Mouse (Mus musculus) stomach, embryonic 16.5 days (tissue): ENCODE measurements around the gene Cdh20. TPM values are rescaled to one million over a fixed set of nuclear protein-coding genes. Genes with fewer than 3 reads are reported as not detected.

ENCODE experiments used
- ATAC-seq: fragments of 200-750 bp; cut with Nextera tagmentation; 2 replicates; pipeline ENCODE4 v1.8.0; 2017; ENCODE audit warnings: moderate number of reproducible peaks, moderate TSS enrichment; ENCODE audit not compliant: insufficient read depth, low FRiP score
- H3K27ac ChIP-seq: fragments of 300-500 bp; sonication (generic); 2 replicates; pipeline ENCODE4 v1.5.1; 2014; ENCODE audit warnings: low read length
- H3K27me3 ChIP-seq: fragments of 300-500 bp; sonication (generic); 2 replicates; pipeline ENCODE4 v1.6.1; 2014; ENCODE audit warnings: low read length, control low read depth, mixed read lengths; ENCODE audit not compliant: control insufficient read depth, insufficient read depth
- H3K36me3 ChIP-seq: fragments of 300-500 bp; sonication (generic); 2 replicates; pipeline ENCODE4 v1.6.1; 2014; ENCODE audit warnings: low read length; ENCODE audit not compliant: control insufficient read depth, insufficient read depth
- H3K4me1 ChIP-seq: fragments of 300-500 bp; sonication (generic); 2 replicates; pipeline ENCODE4 v1.6.1; 2014; ENCODE audit warnings: low read length, control low read depth, mixed read lengths; ENCODE audit not compliant: control insufficient read depth, insufficient read depth
- H3K4me2 ChIP-seq: fragments of 300-500 bp; sonication (generic); 2 replicates; pipeline ENCODE4 v1.6.1; 2014; ENCODE audit warnings: low read depth, low read length, mixed read lengths
- H3K4me3 ChIP-seq: fragments of 300-500 bp; sonication (generic); replicated peaks from 2 replicates; pipeline ENCODE4 v1.5.1; 2014; ENCODE audit warnings: mild to moderate bottlenecking, low read length
- H3K9ac ChIP-seq: fragments of 300-500 bp; sonication (generic); 2 replicates; pipeline ENCODE4 v1.6.1; 2014; ENCODE audit warnings: low read length
- H3K9me3 ChIP-seq: fragments of 300-500 bp; sonication (generic); replicated peaks from 2 replicates; pipeline ENCODE4 v1.6.1; 2016; ENCODE audit warnings: low read length, control low read depth; ENCODE audit not compliant: control insufficient read depth
- WGBS: fragments of 180-500 bp; shearing (Covaris S2); extraction: QIAGEN DNeasy Blood & Tissue Kit; methylation state at CpG from one replicate; pipeline ENCODE4 v1.1.7; 2014; 5-methylcytosine and 5-hydroxymethylcytosine counted together
- polyA plus RNA-seq: library from polyadenylated mRNA; unstranded; fragments of >200 nt; fragmentation: Nextera tagmentation; extraction: Ambion mirVana; gene quantifications from 2 replicates; pipeline ENCODE4 v1.2.1, GENCODE M21; 2015

The Cdh20 gene
- polyA plus RNA-seq, 1 experiment from 2014 or later = 0.17 TPM

DNA sequence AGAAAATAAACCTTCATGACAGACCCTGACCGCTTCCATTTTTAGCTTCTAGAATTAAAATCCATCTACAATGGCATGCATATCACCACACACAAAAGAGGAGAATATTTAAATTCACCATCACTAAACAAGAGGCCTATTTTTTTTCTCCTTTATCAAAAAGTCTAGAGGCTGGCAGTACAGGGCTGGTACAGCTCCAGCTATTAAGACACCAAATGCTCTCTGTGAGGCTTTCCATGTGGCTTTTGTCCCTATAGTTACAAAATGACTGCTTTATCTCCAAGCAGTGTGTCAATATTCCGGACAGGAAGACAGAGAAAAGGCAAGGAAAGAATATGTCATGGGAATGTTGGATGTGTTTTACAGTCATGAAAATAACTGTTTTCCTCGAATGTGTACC is 27.8 kb downstream of the Cdh20 start:
- Histone ChIP-seq H3K4me3 (no peak overlapping the region), H3K4me2 (no peak overlapping the region), H3K4me1 (no peaks in the 10 kb centered on the region), H3K9ac (no peak overlapping the region), H3K9me3 (no peaks in the 10 kb centered on the region), H3K27me3 (no peaks in the 10 kb centered on the region), H3K36me3 (no peaks in the 10 kb centered on the region), H3K27ac (no peak overlapping the region)
- no peak for ATAC-seq
- WGBS = 65% methylated on average over 3 of the region's 3 CpGs

DNA sequence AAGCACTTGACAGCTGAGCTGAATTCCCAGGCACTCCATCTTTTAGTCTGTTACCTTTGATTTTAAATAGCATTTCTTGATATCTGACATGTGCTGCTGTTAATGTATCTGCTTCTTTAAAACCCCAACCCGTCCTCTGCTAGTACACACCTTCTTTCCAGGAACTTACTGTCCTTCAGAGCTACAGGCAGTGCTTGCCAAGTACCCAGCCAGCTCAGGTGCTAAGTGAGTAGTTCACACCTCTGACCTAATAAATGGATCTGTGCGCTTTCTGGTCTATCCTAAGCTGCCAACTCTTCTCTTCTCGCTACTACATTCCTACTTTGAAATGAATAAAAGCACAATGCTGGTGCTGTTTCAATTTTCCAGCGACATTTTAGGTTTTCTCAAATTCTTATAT is 28.8 kb downstream of the Cdh20 start:
- H3K4me2 ChIP-seq = no peak overlapping the region
- ATAC-seq = no peak
- H3K9me3 ChIP-seq = no peaks in the 10 kb centered on the region
- WGBS = 66% methylated on average over 4 of the region's 4 CpGs
- H3K27ac ChIP-seq = no peak overlapping the region
- no peaks in the 10 kb centered on the region for H3K4me1 ChIP-seq
- H3K4me3 ChIP-seq = no peak overlapping the region
- no peak overlapping the region for H3K9ac ChIP-seq
- H3K27me3 ChIP-seq = no peaks in the 10 kb centered on the region
- no peaks in the 10 kb centered on the region for H3K36me3 ChIP-seq

DNA sequence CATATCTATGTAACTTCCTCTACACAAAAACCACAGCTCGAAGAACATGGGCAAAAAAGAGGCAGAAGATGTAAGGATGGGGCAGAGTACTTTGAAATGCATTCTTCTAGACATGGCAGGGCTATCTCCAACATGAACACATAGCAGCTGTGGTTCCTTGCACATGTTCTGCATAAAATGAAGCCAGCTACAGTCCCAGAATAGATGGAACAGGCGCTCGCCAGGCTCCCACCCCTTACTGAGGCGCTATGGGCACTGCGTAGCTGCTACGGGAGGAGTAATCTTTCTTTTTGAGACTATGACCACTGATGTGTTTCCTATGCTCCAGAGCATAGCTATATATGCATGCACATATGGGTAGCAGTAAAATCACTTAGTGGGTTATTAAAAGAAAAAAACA is 36.4 kb downstream of the Cdh20 start:
- WGBS = 91% methylated on average over 6 of the region's 6 CpGs
- no peak overlapping the region for H3K27ac ChIP-seq
- no peak for ATAC-seq
- no peaks in the 10 kb centered on the region for H3K4me1 ChIP-seq
- H3K9ac ChIP-seq = no peak overlapping the region
- H3K4me2 ChIP-seq = no peak overlapping the region
- H3K36me3 ChIP-seq = no peaks in the 10 kb centered on the region
- no peak overlapping the region for H3K4me3 ChIP-seq
- H3K27me3 ChIP-seq = no peaks in the 10 kb centered on the region
- no peaks in the 10 kb centered on the region for H3K9me3 ChIP-seq

DNA sequence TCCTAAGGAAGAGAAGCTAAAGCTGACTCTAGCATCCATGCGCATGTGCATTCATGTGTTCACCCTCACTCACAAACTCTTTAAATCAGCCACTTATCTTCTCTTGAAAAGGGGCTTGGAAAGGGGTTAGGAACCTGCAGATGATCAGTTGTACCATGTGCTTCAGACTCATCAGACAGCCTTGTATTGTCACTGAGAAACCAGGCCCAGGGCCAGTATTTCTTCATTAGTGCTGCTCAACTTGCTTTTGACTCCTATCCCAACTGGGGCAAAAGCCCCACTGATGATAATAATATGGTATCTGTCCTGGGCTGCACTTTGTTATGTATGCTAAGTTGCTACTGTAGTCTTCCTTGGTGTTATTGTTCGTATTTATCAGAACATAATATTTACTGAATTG is 38.9 kb downstream of the Cdh20 start:
- Histone ChIP-seq H3K4me3 (no peak overlapping the region), H3K4me2 (no peak overlapping the region), H3K4me1 (no peaks in the 10 kb centered on the region), H3K36me3 (no peaks in the 10 kb centered on the region), H3K9ac (no peak overlapping the region), H3K27me3 (no peaks in the 10 kb centered on the region), H3K9me3 (no peaks in the 10 kb centered on the region), H3K27ac (no peak overlapping the region)
- no peak for ATAC-seq
- 91% methylated on average over 2 of the region's 2 CpGs for WGBS

DNA sequence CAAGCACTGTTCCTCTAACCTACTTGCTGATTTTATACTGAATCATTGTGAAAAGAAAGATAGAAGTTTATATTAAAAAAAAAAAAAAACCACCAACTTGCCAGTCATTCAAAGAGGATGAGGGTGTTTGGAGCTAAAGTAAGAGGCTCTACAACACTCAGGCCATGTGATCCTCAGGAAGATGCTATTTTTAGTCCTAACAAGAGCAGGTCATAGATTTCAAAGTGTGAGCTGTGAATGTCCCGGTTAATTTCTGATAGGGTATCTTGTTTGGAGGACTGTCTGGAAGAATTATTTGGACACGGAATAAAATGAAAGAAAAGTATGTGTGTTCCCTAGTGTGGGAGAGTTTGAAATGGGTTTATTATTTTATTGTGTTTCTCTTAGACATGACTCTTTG is 49.2 kb downstream of the Cdh20 start:
- Histone ChIP-seq H3K27me3 (no peaks in the 10 kb centered on the region), H3K4me3 (no peak overlapping the region), H3K27ac (no peak overlapping the region), H3K9ac (no peak overlapping the region), H3K4me2 (no peak overlapping the region), H3K9me3 (no peaks in the 10 kb centered on the region), H3K36me3 (no peaks in the 10 kb centered on the region), H3K4me1 (no peaks in the 10 kb centered on the region)
- no peak for ATAC-seq
- 66% methylated on average over 2 of the region's 2 CpGs for WGBS

DNA sequence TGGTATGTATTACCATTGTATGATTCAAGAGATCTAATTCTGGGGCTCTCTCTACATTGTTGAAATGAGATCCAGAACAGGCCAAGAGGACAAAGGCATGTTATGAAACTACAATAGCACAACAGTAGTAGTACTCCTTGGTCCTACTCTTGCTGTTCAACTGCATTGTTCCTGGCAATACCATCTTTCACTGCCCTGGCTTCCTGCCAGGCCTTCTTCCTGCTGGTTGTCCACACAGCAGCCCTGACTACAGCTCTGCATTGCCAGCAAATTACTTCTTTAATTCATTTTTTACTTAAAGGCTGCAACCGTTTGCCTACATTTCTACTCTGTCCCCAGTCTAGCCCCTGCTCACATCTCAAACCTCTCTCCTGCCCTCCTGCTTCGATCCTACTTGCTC is 59.8 kb downstream of the Cdh20 start:
- no peak for ATAC-seq
- no peak overlapping the region for H3K27ac ChIP-seq

DNA sequence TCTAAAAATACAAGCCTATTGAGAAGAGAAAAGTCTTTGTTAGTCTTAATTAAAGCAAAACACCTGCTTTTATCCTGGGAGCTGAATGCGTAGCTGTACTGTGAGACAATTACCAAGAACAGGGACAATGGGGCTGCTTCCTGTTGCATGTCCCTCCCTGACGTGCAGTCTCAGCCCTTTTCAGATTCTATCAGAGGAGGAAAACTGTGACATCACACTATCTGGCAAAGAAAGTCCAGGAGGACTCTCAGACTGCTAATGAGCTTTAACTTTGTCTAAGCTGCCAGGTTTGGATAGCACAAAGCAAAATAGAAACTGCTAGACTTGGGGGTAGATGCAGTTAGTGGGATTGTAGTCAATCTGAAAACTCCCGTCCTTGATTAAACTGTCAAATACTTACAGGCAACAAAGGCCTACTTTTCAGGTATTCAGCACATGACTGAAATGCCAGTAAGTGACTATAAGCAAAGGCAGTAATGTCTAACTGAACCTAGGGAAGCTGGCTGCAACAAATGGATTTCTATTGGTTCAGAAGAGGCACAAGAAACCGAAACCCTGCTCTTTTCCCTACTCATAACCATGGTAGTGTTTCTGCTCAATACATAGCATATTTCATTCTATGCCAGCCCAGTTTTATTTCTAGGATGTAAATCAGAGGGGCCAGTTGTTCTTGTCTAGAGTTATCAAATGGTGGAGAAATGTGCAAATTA is 70.0 kb downstream of the Cdh20 start:
- Histone ChIP-seq H3K4me3 (no peak overlapping the region), H3K4me1 (no peaks in the 10 kb centered on the region), H3K36me3 (no peaks in the 10 kb centered on the region), H3K9ac (no peak overlapping the region), H3K27ac (no peak overlapping the region), H3K4me2 (no peak overlapping the region), H3K27me3 (no peaks in the 10 kb centered on the region), H3K9me3 (no peaks in the 10 kb centered on the region)
- 62% methylated on average over 4 of the region's 4 CpGs for WGBS
- ATAC-seq = no peak

More for the DNA sequence above, 59.8 kb downstream of the Cdh20 start:
- 79% methylated on average over 2 of the region's 2 CpGs for WGBS
- H3K27me3 ChIP-seq = no peaks in the 10 kb centered on the region
- no peaks in the 10 kb centered on the region for H3K36me3 ChIP-seq
- H3K9me3 ChIP-seq = no peaks in the 10 kb centered on the region
- H3K4me2 ChIP-seq = no peak overlapping the region
- no peak overlapping the region for H3K9ac ChIP-seq
- H3K4me1 ChIP-seq = no peaks in the 10 kb centered on the region
- no peak overlapping the region for H3K4me3 ChIP-seq

DNA sequence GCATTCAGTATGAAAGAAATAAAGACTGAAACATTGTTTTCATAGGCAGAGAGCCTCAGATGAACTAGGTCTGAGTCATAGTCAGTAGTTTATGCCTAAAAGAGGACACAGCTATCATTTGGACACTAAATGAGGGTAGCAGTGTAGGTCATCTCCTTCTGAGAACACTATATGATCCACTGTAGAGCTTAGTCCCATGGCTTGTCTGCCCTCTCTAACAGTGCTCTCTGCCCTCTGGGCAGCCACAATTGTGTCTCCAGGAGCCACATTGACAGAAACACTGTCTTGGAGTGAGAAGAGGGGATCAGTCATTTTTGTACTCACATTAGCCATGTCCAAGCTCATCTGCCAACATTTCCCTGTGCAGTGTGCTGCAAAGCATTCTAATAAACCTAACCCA is 70.7 kb downstream of the Cdh20 start:
- Histone ChIP-seq H3K4me2 (no peak overlapping the region), H3K4me1 (no peaks in the 10 kb centered on the region), H3K9me3 (no peaks in the 10 kb centered on the region), H3K4me3 (no peak overlapping the region), H3K36me3 (no peaks in the 10 kb centered on the region), H3K27ac (no peak overlapping the region), H3K9ac (no peak overlapping the region), H3K27me3 (no peaks in the 10 kb centered on the region)
- ATAC-seq = no peak

DNA sequence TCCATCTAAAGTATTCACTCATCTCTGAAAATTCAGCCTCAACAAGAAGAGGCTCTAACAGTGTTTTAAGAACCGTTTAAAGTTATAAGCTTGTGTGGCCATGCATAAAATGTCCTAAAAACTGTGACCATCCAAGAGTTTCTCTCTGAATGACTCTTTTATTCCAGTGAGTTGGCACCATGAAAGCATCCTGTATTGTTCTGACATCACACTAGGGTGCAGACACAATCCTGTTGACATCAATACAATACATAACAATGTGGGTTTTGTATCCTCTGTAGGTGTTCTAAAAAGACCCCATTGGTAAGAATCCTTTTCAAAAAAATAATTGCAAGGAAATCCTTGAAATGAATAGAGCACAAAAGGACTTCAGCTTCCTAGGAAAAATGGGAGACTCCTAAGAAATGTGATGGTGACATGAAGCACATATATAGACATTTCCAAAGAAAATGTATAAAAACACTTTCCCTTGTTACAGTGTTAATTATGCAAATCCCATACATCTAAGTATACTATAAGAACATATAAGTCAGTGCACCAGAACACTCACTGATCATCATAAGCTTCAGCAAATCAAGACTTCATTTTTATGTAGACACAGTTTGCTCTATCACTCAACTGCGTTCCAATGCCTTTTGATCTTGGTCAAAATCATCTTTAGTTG is 80.1 kb downstream of the Cdh20 start:
- H3K9ac ChIP-seq = no peak overlapping the region
- H3K4me2 ChIP-seq = no peak overlapping the region
- no peak overlapping the region for H3K4me3 ChIP-seq
- H3K36me3 ChIP-seq = no peaks in the 10 kb centered on the region
- H3K27me3 ChIP-seq = no peaks in the 10 kb centered on the region
- WGBS = 70% methylated on average over 2 of the region's 2 CpGs
- no peaks in the 10 kb centered on the region for H3K9me3 ChIP-seq
- H3K27ac ChIP-seq = no peak overlapping the region
- no peak for ATAC-seq
- no peaks in the 10 kb centered on the region for H3K4me1 ChIP-seq
